Mouse (Mus musculus): Measurements from ENCODE around the gene Tor4a. TPM values are rescaled to one million over a fixed set of nuclear protein-coding genes. Genes with fewer than 3 reads are reported as not detected.

Tor4a gene
- total RNA-seq, 1 experiment: 11.1 TPM

GRCm38 (mm10) chr2:25228995-25229530 lies 32.4 kb upstream of the Tor4a start:
- DNase-seq (ENCODE audit: low read depth, low spot score): no peak
- Histone ChIP-seq H3K9ac (ENCODE audit: insufficient read depth, low read depth, low read length, poor library complexity, severe bottlenecking) (peak overlapping the region; percentile 27; the same call in 1 of the 2 replicates), H3K27ac (ENCODE audit: insufficient read depth, low read depth, low read length, poor library complexity, severe bottlenecking) (no peak overlapping the region), H3K4me1 (ENCODE audit: control insufficient read depth in 2 of 2, insufficient read depth in 2 of 2, low read length in 2 of 2, poor library complexity in 1 of 2) (peaks cover 9 to 24% of the 10 kb centered on the region in 2 experiments; a peak in 3 of 4 replicates), H3K4me3 (ENCODE audit: insufficient read depth in 1 of 2, low read depth in 1 of 2, low read length in 2 of 2, poor library complexity in 1 of 2, severe bottlenecking in 1 of 2) (peak overlapping the region in 1 of 2 experiments; percentile 61; a peak in 1 of 4 replicates), H3K36me3 (ENCODE audit: control insufficient read depth, insufficient read depth, low read length, poor library complexity, severe bottlenecking) (no peaks in the 10 kb centered on the region), H3K9me3 (ENCODE audit: control insufficient read depth, insufficient read depth, low read depth, low read length) (no peaks in the 10 kb centered on the region)
- TF ChIP-seq HCFC1 (IDR thresholded peaks at IDR 0.05; ENCODE audit: borderline replicate concordance, insufficient read depth, low read length): no peak
- no peak for TF ChIP-seq ZNF384 (IDR thresholded peaks at IDR 0.05; ENCODE audit: low read depth, low read length)
- no peak for TF ChIP-seq CHD2 (IDR thresholded peaks at IDR 0.05; ENCODE audit: low read depth, low read length)
- no peak for TF ChIP-seq MAFK (IDR thresholded peaks at IDR 0.05; ENCODE audit: insufficient read depth, low read depth, low read length)
- no peak for TF ChIP-seq ZC3H11A (IDR thresholded peaks at IDR 0.05; ENCODE audit: borderline replicate concordance, low read depth, low read length)
- in situ Hi-C loops (cut with MboI; ENCODE audit: low sequenced_read_pairs in 2 of 2, unreplicated experiment in 2 of 2): no loop called here

- Histone ChIP-seq H3K4me3 (ENCODE audit: insufficient read depth in 1 of 2, low read depth in 1 of 2, low read length in 2 of 2, poor library complexity in 1 of 2, severe bottlenecking in 1 of 2) (peak overlapping the region; percentile 58 to 61), H3K27ac (ENCODE audit: insufficient read depth, low read depth, low read length, poor library complexity, severe bottlenecking) (peak overlapping the region; percentile 68), H3K36me3 (ENCODE audit: control insufficient read depth, insufficient read depth, low read length, poor library complexity, severe bottlenecking) (peaks cover 6% of the 10 kb centered on the region), H3K9ac (ENCODE audit: insufficient read depth, low read depth, low read length, poor library complexity, severe bottlenecking) (peak overlapping the region; percentile 70), H3K4me1 (ENCODE audit: control insufficient read depth in 2 of 2, insufficient read depth in 2 of 2, low read length in 2 of 2, poor library complexity in 1 of 2) (peaks cover 9 to 24% of the 10 kb centered on the region in 2 experiments; a peak in 3 of 4 replicates), H3K9me3 (ENCODE audit: control insufficient read depth, insufficient read depth, low read depth, low read length) (no peaks in the 10 kb centered on the region)
- in situ Hi-C loops (cut with MboI; ENCODE audit: low sequenced_read_pairs in 2 of 2, unreplicated experiment in 2 of 2): no loop called here
- peak; percentile 82 for DNase-seq (ENCODE audit: low read depth, low spot score)
- 0 out of 2 replicates have a peak, but pooled peaks have one; percentile 20 for TF ChIP-seq MAFK (IDR thresholded peaks at IDR 0.05; ENCODE audit: insufficient read depth, low read depth, low read length)
- no peak for TF ChIP-seq CHD2 (IDR thresholded peaks at IDR 0.05; ENCODE audit: low read depth, low read length)
- peak; percentile 71; the same call in 1 of the 2 replicates for TF ChIP-seq HCFC1 (IDR thresholded peaks at IDR 0.05; ENCODE audit: borderline replicate concordance, insufficient read depth, low read length)
Measured at GRCm38 (mm10) chr2:25228431-25228889, 31.8 kb upstream of the Tor4a start.

- peaks cover 14% of the 10 kb centered on the region for H3K36me3 ChIP-seq (ENCODE audit: control insufficient read depth, insufficient read depth, low read length, poor library complexity, severe bottlenecking)
- no peak overlapping the region for H3K27ac ChIP-seq (ENCODE audit: insufficient read depth, low read depth, low read length, poor library complexity, severe bottlenecking)
- TF ChIP-seq HCFC1 (IDR thresholded peaks at IDR 0.05; ENCODE audit: borderline replicate concordance, insufficient read depth, low read length): no peak
- no peak for TF ChIP-seq ZC3H11A (IDR thresholded peaks at IDR 0.05; ENCODE audit: borderline replicate concordance, low read depth, low read length)
- TF ChIP-seq CHD2 (IDR thresholded peaks at IDR 0.05; ENCODE audit: low read depth, low read length): no peak
- TF ChIP-seq MAFK (IDR thresholded peaks at IDR 0.05; ENCODE audit: insufficient read depth, low read depth, low read length): no peak
- no peak for TF ChIP-seq ZNF384 (IDR thresholded peaks at IDR 0.05; ENCODE audit: low read depth, low read length)
- peaks cover 9 to 24% of the 10 kb centered on the region in 2 experiments; a peak in 3 of 4 replicates for H3K4me1 ChIP-seq (ENCODE audit: control insufficient read depth in 2 of 2, insufficient read depth in 2 of 2, low read length in 2 of 2, poor library complexity in 1 of 2)
- no peak overlapping the region for H3K9ac ChIP-seq (ENCODE audit: insufficient read depth, low read depth, low read length, poor library complexity, severe bottlenecking)
- no peak for DNase-seq (ENCODE audit: low read depth, low spot score)
- H3K9me3 ChIP-seq (ENCODE audit: control insufficient read depth, insufficient read depth, low read depth, low read length): no peaks in the 10 kb centered on the region
- no peak overlapping the region for H3K4me3 ChIP-seq (ENCODE audit: insufficient read depth in 1 of 2, low read depth in 1 of 2, low read length in 2 of 2, poor library complexity in 1 of 2, severe bottlenecking in 1 of 2)
- in situ Hi-C loops (cut with MboI; ENCODE audit: low sequenced_read_pairs in 2 of 2, unreplicated experiment in 2 of 2): no loop called here
Measured at GRCm38 (mm10) chr2:25227406-25227805, 30.7 kb upstream of the Tor4a start.

GRCm38 (mm10) chr2:25226864-25227263 lies 30.2 kb upstream of the Tor4a start:
- Histone ChIP-seq H3K4me3 (ENCODE audit: insufficient read depth in 1 of 2, low read depth in 1 of 2, low read length in 2 of 2, poor library complexity in 1 of 2, severe bottlenecking in 1 of 2) (no peak overlapping the region), H3K4me1 (ENCODE audit: control insufficient read depth in 2 of 2, insufficient read depth in 2 of 2, low read length in 2 of 2, poor library complexity in 1 of 2) (peaks cover 9 to 24% of the 10 kb centered on the region in 2 experiments; a peak in 3 of 4 replicates), H3K27ac (ENCODE audit: insufficient read depth, low read depth, low read length, poor library complexity, severe bottlenecking) (no peak overlapping the region), H3K36me3 (ENCODE audit: control insufficient read depth, insufficient read depth, low read length, poor library complexity, severe bottlenecking) (peaks cover 18% of the 10 kb centered on the region), H3K9me3 (ENCODE audit: control insufficient read depth, insufficient read depth, low read depth, low read length) (no peaks in the 10 kb centered on the region), H3K9ac (ENCODE audit: insufficient read depth, low read depth, low read length, poor library complexity, severe bottlenecking) (no peak overlapping the region)
- in situ Hi-C loops (cut with MboI; ENCODE audit: low sequenced_read_pairs in 2 of 2, unreplicated experiment in 2 of 2): no loop called here
- no peak for TF ChIP-seq HCFC1 (IDR thresholded peaks at IDR 0.05; ENCODE audit: borderline replicate concordance, insufficient read depth, low read length)
- no peak for DNase-seq (ENCODE audit: low read depth, low spot score)

All from ES-E14 (cell line).